Mouse (Mus musculus) forebrain, embryonic 11.5 days (tissue): ENCODE results near the gene Il10. TPM values are rescaled to one million over a fixed set of nuclear protein-coding genes. Genes with fewer than 3 reads are reported as not detected.

Experiments used
- ATAC-seq: fragments of 200-750 bp; cut with Nextera tagmentation; replicated peaks from 2 replicates; pipeline ENCODE4 v1.8.0; 2017; ENCODE audit warnings: moderate TSS enrichment; ENCODE audit not compliant: low FRiP score
- DNase-seq: peaks from one replicate; pipeline ENCODE4 v3.0.0-alpha.2; 2017; ENCODE audit warnings: low spot score
- H3K27ac ChIP-seq: fragments of 300-500 bp; sonication (generic); 2 replicates; pipeline ENCODE4 v1.5.1; 2014; ENCODE audit warnings: low read depth, low read length
- H3K27me3 ChIP-seq: fragments of 300-500 bp; sonication (generic); 2 replicates; pipeline ENCODE4 v1.6.1; 2014; ENCODE audit warnings: mild to moderate bottlenecking, low read length, mixed read lengths; ENCODE audit not compliant: control insufficient read depth, insufficient read depth
- H3K36me3 ChIP-seq: fragments of 300-500 bp; sonication (generic); 2 replicates; pipeline ENCODE4 v1.6.1; 2014; ENCODE audit warnings: mild to moderate bottlenecking, low read length, moderate library complexity, mixed read lengths; ENCODE audit not compliant: control insufficient read depth, insufficient read depth
- H3K4me1 ChIP-seq: fragments of 300-500 bp; sonication (generic); replicated peaks from 2 replicates; pipeline ENCODE4 v1.6.1; 2014; ENCODE audit warnings: low read length, mixed read lengths; ENCODE audit not compliant: control insufficient read depth, insufficient read depth
- H3K4me2 ChIP-seq: fragments of 300-500 bp; sonication (generic); 2 replicates; pipeline ENCODE4 v1.6.1; 2014; ENCODE audit warnings: low read depth, mild to moderate bottlenecking, low read length, moderate library complexity, mixed read lengths; ENCODE audit not compliant: severe bottlenecking
- H3K4me3 ChIP-seq: fragments of 300-500 bp; sonication (generic); 2 replicates; pipeline ENCODE4 v1.5.1; 2014; ENCODE audit warnings: low read depth, low read length
- H3K9ac ChIP-seq: fragments of 300-500 bp; sonication (generic); 2 replicates; pipeline ENCODE4 v1.6.1; 2014; ENCODE audit warnings: low read length
- H3K9me3 ChIP-seq: fragments of 300-500 bp; sonication (generic); 2 replicates; pipeline ENCODE4 v1.6.1; 2016; ENCODE audit warnings: low read length, mixed read lengths; ENCODE audit not compliant: control insufficient read depth
- WGBS: fragments of 180-500 bp; shearing (Covaris S2); extraction: QIAGEN DNeasy Blood & Tissue Kit; methylation state at CpG from one replicate; pipeline ENCODE4 v1.1.7; 2014; 5-methylcytosine and 5-hydroxymethylcytosine counted together
- polyA plus RNA-seq: library from polyadenylated mRNA; unstranded; fragments of >200 nt; fragmentation: Nextera tagmentation; extraction: Ambion mirVana; gene quantifications from 2 replicates; pipeline ENCODE4 v1.2.1, GENCODE M21; 2014

Il10 gene
- polyA plus RNA-seq, 1 experiment from 2014 or later = not detected

DNA sequence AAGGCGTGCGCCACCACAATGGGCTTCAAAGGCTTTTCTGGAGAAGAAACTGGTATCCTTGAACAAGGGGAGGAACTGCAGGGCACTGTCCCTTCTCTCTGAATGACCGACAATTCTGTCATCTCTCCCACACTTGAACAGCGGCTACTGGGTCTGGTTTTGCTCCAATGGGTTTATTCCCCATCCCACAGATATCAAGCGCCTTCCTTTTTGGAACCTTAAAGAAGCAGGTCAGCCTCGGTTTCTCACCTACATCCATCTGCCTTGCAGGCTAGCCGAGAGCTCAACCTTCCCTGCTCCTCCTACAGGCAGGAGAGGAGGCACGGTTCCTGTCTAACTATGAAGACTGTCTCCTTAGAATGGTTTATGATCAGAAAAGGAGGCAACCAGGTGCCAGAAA is 29.3 kb downstream of the Il10 start:
- ATAC-seq = no peak
- WGBS = 90% methylated on average over 8 of the region's 8 CpGs

DNA sequence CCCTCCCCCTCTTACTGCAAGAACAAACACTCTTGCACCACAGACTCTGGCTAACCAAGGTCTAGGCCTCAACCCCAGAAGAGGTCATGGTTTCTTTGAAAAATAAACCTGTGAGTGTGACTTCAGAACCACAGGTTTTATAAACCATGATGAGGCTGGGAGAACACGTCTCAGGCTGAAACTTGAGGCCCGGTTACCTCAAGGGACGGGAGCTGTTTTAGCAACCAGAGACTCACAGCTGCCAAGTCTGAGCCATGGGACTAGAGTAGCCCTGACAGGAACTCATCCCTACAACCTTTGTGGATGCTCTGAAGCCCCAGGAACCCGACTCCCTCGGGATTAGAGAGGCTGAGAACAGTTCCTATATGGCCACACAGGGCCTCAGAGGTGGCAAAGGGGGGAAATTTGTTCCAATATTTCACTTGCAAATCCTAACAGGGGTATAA is 29.7 kb downstream of the Il10 start:
- whole genome bisulfite sequencing = 83% methylated on average over 5 of the region's 5 CpGs
- Histone ChIP-seq H3K4me3 (no peak overlapping the region), H3K36me3 (peaks cover under 1% of the 10 kb centered on the region; the same call in 1 of the 2 replicates), H3K9me3 (no peaks in the 10 kb centered on the region), H3K4me1 (no peaks in the 10 kb centered on the region), H3K27ac (no peak overlapping the region), H3K27me3 (no peaks in the 10 kb centered on the region), H3K4me2 (no peak overlapping the region), H3K9ac (no peak overlapping the region)
- ATAC-seq = no peak
- no peak for DNase-seq

More for the DNA sequence above, 29.3 kb downstream of the Il10 start:
- Histone ChIP-seq H3K36me3 (no peaks in the 10 kb centered on the region), H3K4me1 (no peaks in the 10 kb centered on the region), H3K4me3 (no peak overlapping the region), H3K9me3 (no peaks in the 10 kb centered on the region), H3K9ac (no peak overlapping the region), H3K4me2 (no peak overlapping the region), H3K27ac (no peak overlapping the region), H3K27me3 (no peaks in the 10 kb centered on the region)
- no peak for DNase-seq

DNA sequence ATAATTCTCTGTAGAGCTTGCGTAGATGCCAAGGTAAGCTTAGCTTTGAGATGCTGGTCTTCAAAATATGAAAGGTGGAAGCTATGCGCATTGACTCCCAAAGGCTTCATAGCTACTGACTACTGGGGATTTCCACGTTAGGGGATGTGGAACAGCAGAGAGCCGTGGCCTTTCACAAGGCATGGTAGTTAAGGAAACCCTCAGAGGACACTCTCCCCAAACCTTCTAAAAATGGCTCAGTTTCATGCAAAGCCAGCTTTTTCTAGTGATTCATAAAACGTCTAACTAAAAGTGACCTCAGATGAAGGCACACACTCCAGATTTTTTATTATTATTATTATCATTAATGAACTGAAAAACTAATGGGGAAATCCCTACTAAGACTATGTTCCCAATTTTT is 30.4 kb downstream of the Il10 start:
- WGBS = 92% methylated on average over 5 of the region's 5 CpGs
- DNase-seq (no peak), ATAC-seq (no peak)
- Histone ChIP-seq H3K9me3 (no peaks in the 10 kb centered on the region), H3K9ac (no peak overlapping the region), H3K27ac (no peak overlapping the region), H3K27me3 (no peaks in the 10 kb centered on the region), H3K4me2 (no peak overlapping the region), H3K4me1 (no peaks in the 10 kb centered on the region), H3K4me3 (no peak overlapping the region), H3K36me3 (peaks cover 5% of the 10 kb centered on the region; the same call in 1 of the 2 replicates)

DNA sequence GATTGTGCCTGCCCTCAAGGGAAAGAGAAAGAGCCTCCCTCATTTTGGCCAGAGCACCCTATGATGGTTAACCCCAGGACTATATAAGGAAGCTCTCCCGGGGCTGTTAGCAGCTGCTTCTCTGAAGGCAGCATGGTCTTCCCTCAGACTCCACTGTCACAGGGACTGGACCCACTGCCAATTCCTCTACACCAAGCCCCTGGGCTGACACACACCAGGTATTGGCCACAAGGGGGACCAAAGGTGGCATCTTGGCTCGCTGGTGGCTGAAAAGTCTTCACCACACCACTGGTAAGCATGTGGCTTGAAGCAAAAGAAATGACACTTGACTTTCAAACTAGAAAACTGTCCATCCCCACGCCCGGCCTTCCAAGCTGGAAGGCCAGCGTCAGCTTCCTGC is 31.0 kb downstream of the Il10 start:
- no peak overlapping the region for H3K27ac ChIP-seq
- no peaks in the 10 kb centered on the region for H3K9me3 ChIP-seq
- no peaks in the 10 kb centered on the region for H3K27me3 ChIP-seq
- H3K4me1 ChIP-seq = no peaks in the 10 kb centered on the region
- 83% methylated on average over 5 of the region's 5 CpGs for WGBS
- H3K9ac ChIP-seq = no peak overlapping the region
- H3K4me3 ChIP-seq = no peak overlapping the region
- no peak overlapping the region for H3K4me2 ChIP-seq
- DNase-seq = no peak
- no peak for ATAC-seq
- peaks cover 5% of the 10 kb centered on the region; the same call in 1 of the 2 replicates for H3K36me3 ChIP-seq

DNA sequence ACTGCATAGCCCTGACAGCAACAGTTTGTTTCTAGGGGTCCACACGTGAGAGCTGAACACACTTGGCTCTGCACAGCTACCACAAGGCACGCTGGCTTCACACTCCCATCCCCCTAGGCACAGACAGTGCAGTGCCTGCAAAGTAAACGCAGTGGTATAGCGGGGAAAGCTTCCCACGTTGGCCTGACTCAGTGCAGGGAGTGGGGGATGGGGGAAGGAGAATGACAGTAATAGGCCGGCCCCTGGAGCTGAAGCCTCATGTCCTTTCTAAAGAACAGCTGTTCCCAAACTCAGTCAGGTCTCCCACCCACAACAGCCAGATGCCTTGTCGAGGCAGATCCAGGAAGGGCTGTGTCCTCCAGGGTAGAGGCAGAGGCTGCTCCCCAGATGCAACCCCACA is 31.4 kb downstream of the Il10 start:
- Histone ChIP-seq H3K9me3 (no peaks in the 10 kb centered on the region), H3K4me3 (no peak overlapping the region), H3K27ac (no peak overlapping the region), H3K4me2 (no peak overlapping the region), H3K36me3 (peaks cover 5% of the 10 kb centered on the region; the same call in 1 of the 2 replicates), H3K4me1 (no peaks in the 10 kb centered on the region), H3K27me3 (no peaks in the 10 kb centered on the region), H3K9ac (no peak overlapping the region)
- no peak for DNase-seq
- no peak; the same call in 1 of the 2 replicates for ATAC-seq
- WGBS = 50% methylated on average over 7 of the region's 7 CpGs

DNA sequence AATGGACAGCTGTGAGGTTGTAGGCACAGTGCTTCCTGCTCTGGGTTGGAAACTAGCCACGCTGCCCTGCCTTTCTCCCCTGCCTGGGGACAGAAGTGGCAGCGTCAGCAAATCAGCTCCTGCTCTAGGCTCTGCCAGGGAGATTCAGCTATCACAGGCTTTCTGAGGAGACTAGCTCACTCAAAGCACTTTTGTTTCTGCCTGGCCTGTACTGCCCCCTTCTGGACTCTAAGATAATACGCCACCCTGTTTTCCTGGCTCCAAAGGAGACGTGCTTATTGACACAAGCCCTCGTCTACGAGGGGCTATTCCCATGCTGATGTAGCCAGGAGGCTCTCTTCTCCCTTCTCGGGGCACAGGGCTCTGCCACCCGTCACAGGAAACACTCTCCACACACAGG is 33.6 kb downstream of the Il10 start:
- 6% methylated on average over 8 of the region's 8 CpGs for WGBS
- no peak overlapping the region for H3K9ac ChIP-seq
- DNase-seq = peak; percentile 77
- ATAC-seq = peak; percentile 63
- H3K27me3 ChIP-seq = no peaks in the 10 kb centered on the region
- no peak overlapping the region for H3K4me2 ChIP-seq
- H3K4me1 ChIP-seq = no peaks in the 10 kb centered on the region
- peaks cover 5% of the 10 kb centered on the region; the same call in 1 of the 2 replicates for H3K36me3 ChIP-seq
- H3K9me3 ChIP-seq = no peaks in the 10 kb centered on the region
- no peak overlapping the region for H3K4me3 ChIP-seq
- no peak overlapping the region for H3K27ac ChIP-seq

DNA sequence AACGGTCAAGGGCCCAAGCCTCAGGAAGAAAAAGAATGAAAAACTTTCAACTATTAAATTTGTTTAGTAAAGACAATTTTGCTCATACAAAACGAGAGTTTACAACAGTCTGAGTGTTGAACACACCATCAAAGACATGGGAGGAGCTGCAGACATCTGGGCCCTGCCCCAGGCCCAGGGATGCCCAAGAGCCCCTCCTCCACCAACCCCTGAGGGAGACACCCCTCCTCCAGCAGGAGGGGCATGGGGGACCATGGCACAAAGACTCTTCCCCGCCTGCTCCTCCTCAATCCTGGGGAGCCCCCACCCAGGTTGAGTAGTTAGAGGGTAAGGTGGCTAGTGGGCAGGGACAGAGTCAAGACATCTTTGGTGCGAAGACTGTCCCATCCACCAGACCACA is 34.0 kb downstream of the Il10 start:
- ATAC-seq = peak; percentile 31; the same call in 1 of the 2 replicates
- 0 out of 2 replicates have a peak, but pooled peaks cover 3% of the 10 kb centered on the region for H3K4me1 ChIP-seq
- 61% methylated on average over 4 of the region's 4 CpGs for WGBS

DNA sequence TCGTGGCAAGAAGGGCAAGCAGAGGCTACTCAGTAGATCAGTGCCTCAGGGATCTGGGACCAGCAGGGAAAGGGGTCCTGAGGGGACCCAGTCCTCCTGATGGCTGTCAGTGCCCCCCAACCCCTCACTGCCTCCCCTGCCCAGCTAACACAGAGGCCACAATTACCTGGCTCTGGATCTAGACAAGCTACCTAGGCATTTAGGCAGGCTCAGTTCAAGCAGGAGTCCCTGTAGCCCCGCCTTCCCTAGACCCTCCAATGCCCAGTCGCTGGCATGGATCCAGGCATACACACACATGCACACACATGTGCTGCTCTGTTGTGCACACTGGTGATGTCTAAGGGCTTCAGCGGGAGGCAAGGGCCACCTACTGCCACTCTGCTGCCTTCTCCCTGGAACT is 34.6 kb downstream of the Il10 start:
- H3K9ac ChIP-seq = no peak overlapping the region
- H3K36me3 ChIP-seq = peaks cover 5% of the 10 kb centered on the region; the same call in 1 of the 2 replicates

More for the DNA sequence above, 34.0 kb downstream of the Il10 start:
- peaks cover 5% of the 10 kb centered on the region; the same call in 1 of the 2 replicates for H3K36me3 ChIP-seq
- H3K9ac ChIP-seq = no peak overlapping the region
- DNase-seq = no peak
- no peaks in the 10 kb centered on the region for H3K27me3 ChIP-seq
- H3K27ac ChIP-seq = no peak overlapping the region
- H3K4me2 ChIP-seq = no peak overlapping the region
- H3K9me3 ChIP-seq = no peaks in the 10 kb centered on the region
- H3K4me3 ChIP-seq = no peak overlapping the region

DNA sequence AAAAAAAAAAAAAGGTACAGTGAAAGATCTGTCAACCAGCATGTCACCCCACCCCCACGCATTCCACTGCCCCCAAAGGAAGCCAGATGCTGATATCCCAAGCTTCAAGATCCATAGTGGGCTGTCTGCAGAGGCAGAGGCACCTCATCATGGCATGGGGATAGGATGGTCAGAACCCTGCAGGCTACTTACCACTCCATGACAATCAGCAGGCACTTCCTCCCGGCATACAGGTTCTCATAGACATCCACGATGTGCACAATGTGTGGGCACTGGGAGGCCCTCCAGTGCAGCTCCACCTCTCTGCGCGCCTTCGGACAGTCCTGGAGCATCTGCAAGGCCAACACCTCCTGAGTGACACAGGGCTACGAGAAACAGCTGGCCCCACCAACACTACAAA is 38.8 kb downstream of the Il10 start:
- Histone ChIP-seq H3K36me3 (peaks cover 5% of the 10 kb centered on the region; the same call in 1 of the 2 replicates), H3K27ac (no peak overlapping the region), H3K9me3 (no peaks in the 10 kb centered on the region), H3K4me2 (no peak overlapping the region), H3K9ac (no peak overlapping the region), H3K4me1 (peaks cover 11% of the 10 kb centered on the region; the same call in 1 of the 2 replicates), H3K27me3 (no peaks in the 10 kb centered on the region), H3K4me3 (no peak overlapping the region)
- 83% methylated on average over 7 of the region's 7 CpGs for WGBS
- DNase-seq (no peak), ATAC-seq (no peak)

More for the DNA sequence above, 34.6 kb downstream of the Il10 start:
- Histone ChIP-seq H3K9me3 (no peaks in the 10 kb centered on the region), H3K27ac (no peak overlapping the region), H3K4me2 (no peak overlapping the region), H3K4me1 (peaks cover 3% of the 10 kb centered on the region; the same call in 1 of the 2 replicates), H3K4me3 (no peak overlapping the region), H3K27me3 (no peaks in the 10 kb centered on the region)
- 91% methylated on average over 4 of the region's 4 CpGs for WGBS
- ATAC-seq = no peak
- no peak for DNase-seq
